Mouse (Mus musculus) spleen, adult 2 months (tissue): ENCODE results near the gene Lactbl1. TPM values are rescaled to one million over a fixed set of nuclear protein-coding genes. Genes with fewer than 3 reads are reported as not detected.
A peak's percentile ranks its signal among the peaks of the same experiment; 100 is the strongest.

ENCODE experiments used
- DNase-seq, 2 experiments: peaks; one replicate each; pipeline versions ENCODE4 v3.0.0 to v3.0.0-alpha.2; 2012 to 2021; ENCODE audit warnings: low spot score in 2 of 2, low read depth in 1 of 2
- H3K27ac ChIP-seq: fragments of 200-500 bp; 2 replicates; pipeline ENCODE4 v1.5.1; 2012; ENCODE audit warnings: low read length, inconsistent platforms; ENCODE audit not compliant: insufficient read depth
- H3K27me3 ChIP-seq: fragments of 200-500 bp; 2 replicates; pipeline ENCODE4 v1.6.1; 2012; ENCODE audit warnings: mild to moderate bottlenecking, moderate library complexity, low read length, inconsistent platforms; ENCODE audit not compliant: control insufficient read depth, insufficient read depth
- H3K36me3 ChIP-seq: fragments of 200-500 bp; 2 replicates; pipeline ENCODE4 v1.6.1; 2012; ENCODE audit warnings: mild to moderate bottlenecking, low read length, inconsistent platforms; ENCODE audit not compliant: control insufficient read depth, insufficient read depth
- H3K4me1 ChIP-seq: fragments of 200-500 bp; 2 replicates; pipeline ENCODE4 v1.6.1; 2011; ENCODE audit warnings: inconsistent platforms; ENCODE audit not compliant: control insufficient read depth, insufficient read depth, insufficient read length
- H3K4me3 ChIP-seq: fragments of 200-500 bp; 2 replicates; pipeline ENCODE4 v1.5.1; 2011; ENCODE audit warnings: mild to moderate bottlenecking, inconsistent platforms; ENCODE audit not compliant: insufficient read depth, insufficient read length; ENCODE audit errors: extremely low read depth
- CTCF ChIP-seq: fragments of 200-500 bp; IDR thresholded peaks from 2 replicates; pipeline ENCODE4 v1.5.1; 2011; ENCODE audit warnings: mild to moderate bottlenecking, inconsistent platforms; ENCODE audit not compliant: insufficient read depth, insufficient read length, insufficient replicate concordance; ENCODE audit errors: extremely low read depth
- POLR2A ChIP-seq: fragments of 200-500 bp; IDR thresholded peaks from 2 replicates; pipeline ENCODE4 v1.6.1; 2011; ENCODE audit warnings: low read depth, low read length, inconsistent platforms
- WGBS: fragments of 180-500 bp; shearing (Covaris S2); methylation state at CpG from one replicate; pipeline ENCODE4 v1.1.7; 2018; 5-methylcytosine and 5-hydroxymethylcytosine counted together
- polyA plus RNA-seq: library from polyadenylated mRNA; depleted of rRNA; stranded (reverse); fragments of >200 nt; gene quantifications from 2 replicates; pipeline ENCODE4 v1.2.3, GENCODE M21; 2012

Gene Lactbl1
- polyA plus RNA-seq, 1 experiment = 0.49 TPM

DNA sequence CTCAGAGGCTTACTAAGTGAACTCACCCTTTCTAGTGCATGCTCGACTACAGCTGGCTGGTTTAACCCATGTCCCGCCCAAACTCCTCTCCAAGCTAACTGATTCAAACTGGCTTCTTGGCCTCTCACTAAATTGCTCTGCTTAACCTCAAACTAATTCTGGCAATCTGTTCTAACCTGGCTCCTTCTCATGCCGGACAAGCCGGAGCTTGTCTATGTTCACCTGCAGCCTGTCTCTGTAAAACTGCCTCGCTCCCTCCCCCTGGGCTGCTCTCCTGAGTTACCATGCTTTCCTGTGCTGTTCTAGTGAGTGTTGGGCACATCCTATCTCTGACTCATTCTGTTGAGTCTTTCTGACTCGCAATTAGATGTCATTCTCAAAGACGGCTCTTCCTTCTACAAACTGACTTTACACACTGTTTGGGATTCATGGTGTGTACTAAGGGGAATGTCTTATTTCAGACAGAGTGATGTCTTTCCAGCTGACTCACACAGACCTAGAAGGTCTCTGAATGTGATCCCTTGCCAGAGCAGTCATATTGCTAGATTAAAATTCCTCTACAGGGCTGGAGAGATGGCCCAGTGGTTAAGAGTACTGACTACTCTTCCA lies 24.0 kb upstream of the Lactbl1 start:
- Histone ChIP-seq H3K36me3 (no peaks in the 10 kb centered on the region), H3K4me3 (no peak overlapping the region), H3K4me1 (peaks cover 2% of the 10 kb centered on the region; the same call in 1 of the 2 replicates), H3K27ac (no peak overlapping the region), H3K27me3 (no peaks in the 10 kb centered on the region)
- TF ChIP-seq CTCF (no peak), POLR2A (no peak)
- 78% methylated on average over 7 of the region's 7 CpGs for WGBS
- DNase-seq = no peak

GRCm38 (mm10) chr4:136599869-136600268 lies 22.6 kb upstream of the Lactbl1 start:
- no peaks in the 10 kb centered on the region for H3K27me3 ChIP-seq
- H3K4me1 ChIP-seq = peaks cover 2% of the 10 kb centered on the region; the same call in 1 of the 2 replicates
- H3K27ac ChIP-seq = no peak overlapping the region
- H3K4me3 ChIP-seq = no peak overlapping the region
- no peak for TF ChIP-seq CTCF
- DNase-seq = no peak
- 98% methylated on average over 3 of the region's 3 CpGs for WGBS
- H3K36me3 ChIP-seq = no peaks in the 10 kb centered on the region

GRCm38 (mm10) chr4:136600536-136600935 lies 21.9 kb upstream of the Lactbl1 start:
- Histone ChIP-seq H3K27ac (no peak overlapping the region), H3K36me3 (no peaks in the 10 kb centered on the region), H3K4me1 (peaks cover 2% of the 10 kb centered on the region; the same call in 1 of the 2 replicates), H3K4me3 (no peak overlapping the region), H3K27me3 (no peaks in the 10 kb centered on the region)
- no peak for DNase-seq
- WGBS = 88% methylated on average over 2 of the region's 2 CpGs
- TF ChIP-seq POLR2A (no peak), CTCF (no peak)

- Histone ChIP-seq H3K27ac (no peak overlapping the region), H3K27me3 (no peaks in the 10 kb centered on the region), H3K4me1 (peaks cover 2% of the 10 kb centered on the region; the same call in 1 of the 2 replicates), H3K4me3 (peak overlapping the region; percentile 73), H3K36me3 (no peaks in the 10 kb centered on the region)
- 2% methylated on average over 13 of the region's 13 CpGs for WGBS
- no peak for TF ChIP-seq CTCF
- TF ChIP-seq POLR2A = no peak
- DNase-seq = no peak
These were observed 20.9 kb upstream of the Lactbl1 start for GRCm38 (mm10) chr4:136601476-136601875.

DNA sequence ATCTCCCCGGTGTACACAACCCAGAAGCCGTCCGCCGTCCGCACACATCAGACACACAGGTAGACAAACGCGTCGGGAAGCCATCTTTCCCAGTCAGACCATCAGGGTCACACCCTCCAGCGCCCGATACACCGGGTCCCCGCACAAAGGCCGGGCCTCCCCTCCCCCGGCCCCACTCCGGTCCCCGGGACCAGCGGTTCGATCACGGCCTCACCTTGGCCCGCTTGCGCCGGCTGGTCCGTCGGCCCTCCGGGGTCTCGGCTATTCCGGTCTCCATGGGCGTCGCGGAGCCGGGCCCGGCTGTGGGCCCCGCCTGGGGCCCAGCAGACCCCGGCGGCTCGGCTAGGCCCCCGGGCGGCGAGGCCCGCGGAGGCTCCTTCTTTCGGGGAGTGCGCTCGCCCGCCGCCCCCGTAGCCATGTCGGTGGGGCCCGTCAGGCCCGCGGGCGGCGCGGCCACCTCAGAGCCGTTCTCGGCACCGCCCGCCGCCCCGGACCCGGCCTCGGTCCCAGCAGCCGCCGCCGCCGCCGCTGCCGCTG lies 20.3 kb upstream of the Lactbl1 start:
- peaks cover 2% of the 10 kb centered on the region; the same call in 1 of the 2 replicates for H3K4me1 ChIP-seq
- H3K27ac ChIP-seq = peak overlapping the region; percentile 77
- H3K4me3 ChIP-seq = peak overlapping the region; percentile 73
- no peak for TF ChIP-seq POLR2A
- DNase-seq = peak in 1 of 2 experiments; percentile 20
- WGBS = 2% methylated on average over 48 of the region's 68 CpGs
- H3K27me3 ChIP-seq = no peaks in the 10 kb centered on the region
- no peaks in the 10 kb centered on the region for H3K36me3 ChIP-seq

DNA sequence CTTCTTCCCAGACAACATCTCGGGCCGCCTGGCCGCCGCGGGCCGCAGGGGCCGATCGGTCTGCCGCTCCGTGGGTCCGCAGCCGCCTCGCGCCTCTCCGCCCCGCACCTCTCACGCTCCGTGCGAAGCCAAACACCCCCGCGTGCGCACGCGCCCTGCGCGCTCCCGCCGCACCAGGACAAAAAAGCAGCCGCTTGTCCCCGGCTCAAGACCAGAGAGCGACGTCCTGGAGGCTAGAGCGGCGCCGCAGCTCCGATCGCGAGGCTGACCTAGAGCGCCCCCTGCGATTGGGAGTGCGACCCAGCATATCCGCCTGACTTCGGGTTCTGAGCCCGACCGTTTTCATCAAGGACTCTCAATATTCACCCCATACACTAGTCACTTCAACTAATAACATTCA lies 19.9 kb upstream of the Lactbl1 start, which contains the start of gene Kdm1a:
Gene Kdm1a, minus strand, starts transcription at position 156 of the 400 bp plus-strand sequence.
- no peaks in the 10 kb centered on the region for H3K36me3 ChIP-seq
- TF ChIP-seq CTCF (peak; percentile 92), POLR2A (peak; percentile 52)
- H3K4me1 ChIP-seq = peaks cover 2% of the 10 kb centered on the region; the same call in 1 of the 2 replicates
- WGBS = under 1% methylated on average over 45 of the region's 45 CpGs
- peak within 1 kb of the TSS; percentile 77 for H3K27ac ChIP-seq
- H3K27me3 ChIP-seq = no peaks in the 10 kb centered on the region
- peak; percentile 87 to 94 for DNase-seq
- peak within 1 kb of the TSS; percentile 73 for H3K4me3 ChIP-seq
